Mouse (Mus musculus) heart, embryonic 16.5 days (tissue): ENCODE results near the gene Rara. TPM values are rescaled to one million over a fixed set of nuclear protein-coding genes. Genes with fewer than 3 reads are reported as not detected.

Source experiments
- ATAC-seq: fragments of 200-750 bp; cut with Nextera tagmentation; replicated peaks from 2 replicates; pipeline ENCODE4 v1.8.0; 2017; ENCODE audit warnings: moderate number of reproducible peaks; ENCODE audit not compliant: insufficient read depth, low FRiP score; ENCODE audit errors: extremely low read depth
- H3K27ac ChIP-seq: fragments of 300-500 bp; sonication (generic); 2 replicates; pipeline ENCODE4 v1.5.1; 2014; ENCODE audit warnings: mild to moderate bottlenecking, low read length, control low read depth, moderate library complexity
- H3K27me3 ChIP-seq: fragments of 300-500 bp; sonication (generic); 2 replicates; pipeline ENCODE4 v1.6.1; 2014; ENCODE audit warnings: low read length, mixed read lengths; ENCODE audit not compliant: control insufficient read depth, insufficient read depth
- H3K36me3 ChIP-seq: fragments of 300-500 bp; sonication (generic); 2 replicates; pipeline ENCODE4 v1.6.1; 2014; ENCODE audit not compliant: control insufficient read depth, insufficient read depth
- H3K4me1 ChIP-seq: fragments of 300-500 bp; sonication (generic); 2 replicates; pipeline ENCODE4 v1.6.1; 2014; ENCODE audit warnings: low read length, mixed read lengths; ENCODE audit not compliant: control insufficient read depth, insufficient read depth
- H3K4me2 ChIP-seq: fragments of 300-500 bp; sonication (generic); 2 replicates; pipeline ENCODE4 v1.6.1; 2014; ENCODE audit warnings: low read depth, mild to moderate bottlenecking, control low read depth, low read length
- H3K4me3 ChIP-seq: fragments of 300-500 bp; sonication (generic); 2 replicates; pipeline ENCODE4 v1.5.1; 2014; ENCODE audit warnings: mild to moderate bottlenecking, control low read depth, low read length
- H3K9ac ChIP-seq: fragments of 300-500 bp; sonication (generic); 2 replicates; pipeline ENCODE4 v1.6.1; 2014; ENCODE audit warnings: low read length, control low read depth
- H3K9me3 ChIP-seq: fragments of 300-500 bp; sonication (generic); replicated peaks from 2 replicates; pipeline ENCODE4 v1.6.1; 2016; ENCODE audit warnings: low read length; ENCODE audit not compliant: control insufficient read depth
- WGBS: fragments of 180-500 bp; shearing (Covaris S2); extraction: QIAGEN DNeasy Blood & Tissue Kit; methylation state at CpG from one replicate; pipeline ENCODE4 v1.1.7; 2014; 5-methylcytosine and 5-hydroxymethylcytosine counted together
- polyA plus RNA-seq: library from polyadenylated mRNA; unstranded; fragments of >200 nt; fragmentation: Nextera tagmentation; extraction: Ambion mirVana; gene quantifications from 2 replicates; pipeline ENCODE4 v1.2.1, GENCODE M21; 2015

Gene Rara
- polyA plus RNA-seq: 28.2 and 28.6 TPM in 2 replicates

DNA sequence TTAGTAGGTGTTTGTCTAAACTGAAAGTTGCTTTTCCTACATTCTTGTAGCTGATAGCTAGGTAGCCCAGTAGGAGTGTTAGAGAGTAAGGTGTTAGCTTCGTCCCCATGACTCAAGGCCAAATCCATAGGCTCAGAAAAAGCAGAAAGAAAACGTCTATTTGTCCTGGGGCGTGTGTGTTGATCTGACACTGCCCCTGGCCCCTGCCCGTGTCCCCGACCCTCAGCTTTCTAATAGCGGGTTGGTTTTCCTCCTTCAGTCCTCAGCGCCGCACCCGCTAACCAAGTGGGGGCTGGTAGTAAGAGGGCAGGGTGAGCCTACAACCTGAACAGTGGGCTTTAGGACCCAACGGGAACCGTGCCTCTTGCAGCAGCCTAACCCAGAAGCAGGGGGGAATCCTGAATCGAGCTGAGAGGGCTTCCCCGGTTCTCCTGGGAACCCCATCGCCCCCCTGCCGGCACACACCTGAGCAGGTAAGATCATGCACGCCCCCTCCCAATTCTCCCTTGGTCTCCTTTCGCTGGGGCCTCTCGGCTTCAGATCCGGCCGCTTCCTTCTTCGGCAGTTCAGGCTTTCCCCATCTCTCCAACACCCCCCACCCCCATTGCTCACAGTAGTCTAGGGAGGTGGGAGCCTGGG lies at the start of gene Rara:
Rara (plus strand) TSS at position 381 of the 639 bp plus-strand sequence.
- Histone ChIP-seq H3K27ac (peak within 1 kb of the TSS; percentile 98), H3K4me2 (peak within 1 kb of the TSS; percentile 68), H3K4me3 (peak within 1 kb of the TSS; percentile 81), H3K27me3 (no peaks in the 10 kb centered on the region), H3K36me3 (no peaks in the 10 kb centered on the region), H3K4me1 (peaks cover 80% of the 10 kb centered on the region), H3K9me3 (no peaks in the 10 kb centered on the region), H3K9ac (peak within 1 kb of the TSS; percentile 92)
- 9% methylated on average over 21 of the region's 21 CpGs for WGBS
- ATAC-seq: no peak

DNA sequence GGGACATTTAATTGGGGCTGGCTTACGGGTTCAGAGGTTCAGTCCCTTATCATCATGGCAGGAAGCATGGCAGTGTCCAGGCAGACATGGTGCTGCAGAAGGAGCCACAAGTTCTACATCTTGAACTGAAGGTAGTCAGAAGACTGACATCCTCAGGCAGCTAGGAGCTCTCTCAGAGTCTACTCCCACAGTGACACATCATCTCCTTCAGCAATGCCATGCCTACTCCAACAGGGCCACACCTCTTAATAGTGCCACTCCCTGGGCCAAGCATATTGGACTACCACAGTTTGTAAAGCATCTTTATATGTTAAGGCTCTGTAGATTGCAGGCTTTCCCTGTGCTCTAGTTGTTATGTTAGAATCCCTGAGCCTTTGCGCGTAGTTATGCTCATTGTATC lies 39.9 kb upstream of the Rara start:
- 95% methylated on average over 3 of the region's 3 CpGs for WGBS
- Histone ChIP-seq H3K9ac (no peak overlapping the region), H3K9me3 (no peaks in the 10 kb centered on the region)

DNA sequence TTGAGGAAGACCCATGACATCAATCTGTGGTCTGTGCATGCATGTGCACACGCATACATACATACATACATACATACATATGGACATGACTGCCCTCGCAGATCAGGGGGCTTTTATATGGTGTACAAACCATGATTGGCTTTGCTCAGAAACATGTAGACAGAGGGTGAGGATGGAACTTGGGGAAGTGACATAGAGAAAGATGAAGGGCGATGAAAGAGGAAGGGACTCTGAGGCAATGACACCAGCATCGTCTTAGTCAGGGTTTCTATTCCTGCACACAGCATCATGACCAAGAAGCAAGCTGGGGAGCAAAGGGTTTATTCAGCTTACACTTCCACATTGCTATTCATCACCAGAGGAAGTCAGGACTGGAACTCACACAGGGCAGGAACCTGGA lies 38.5 kb upstream of the Rara start:
- Histone ChIP-seq H3K9ac (no peak overlapping the region), H3K4me2 (no peak overlapping the region), H3K27ac (no peak overlapping the region), H3K9me3 (no peaks in the 10 kb centered on the region), H3K36me3 (peaks cover 64% of the 10 kb centered on the region), H3K4me3 (no peak overlapping the region), H3K27me3 (no peaks in the 10 kb centered on the region), H3K4me1 (no peaks in the 10 kb centered on the region)
- no peak for ATAC-seq
- 97% methylated on average over 4 of the region's 4 CpGs for WGBS

More for the DNA sequence above, 39.9 kb upstream of the Rara start:
- Histone ChIP-seq H3K36me3 (peaks cover 50% of the 10 kb centered on the region), H3K27ac (no peak overlapping the region), H3K4me2 (no peak overlapping the region), H3K27me3 (no peaks in the 10 kb centered on the region), H3K4me1 (no peaks in the 10 kb centered on the region; the same call in 1 of the 2 replicates), H3K4me3 (no peak overlapping the region)
- no peak for ATAC-seq

DNA sequence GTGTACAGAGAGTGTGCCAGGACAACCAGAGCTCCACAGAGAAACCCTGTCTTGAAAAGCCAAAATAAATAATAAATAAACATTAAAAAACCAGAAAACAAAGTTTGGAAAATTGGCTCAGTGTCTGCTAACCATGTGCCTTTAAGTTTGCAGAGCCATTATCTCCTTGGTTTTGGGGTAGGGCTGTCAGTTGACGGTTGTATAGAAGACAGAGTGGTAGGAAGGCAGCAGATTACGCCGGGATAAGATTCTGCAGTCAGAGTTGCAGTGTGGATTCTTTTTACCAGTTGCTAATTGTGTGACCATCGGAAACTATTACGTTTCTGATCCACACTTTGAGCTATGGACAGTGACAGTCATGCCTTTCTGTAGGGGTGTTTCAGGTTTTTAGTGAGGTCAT lies 37.6 kb upstream of the Rara start:
- Histone ChIP-seq H3K36me3 (peaks cover 66% of the 10 kb centered on the region), H3K9me3 (no peaks in the 10 kb centered on the region), H3K4me1 (no peaks in the 10 kb centered on the region), H3K4me2 (no peak overlapping the region), H3K4me3 (no peak overlapping the region), H3K9ac (no peak overlapping the region), H3K27ac (no peak overlapping the region), H3K27me3 (no peaks in the 10 kb centered on the region)
- no peak for ATAC-seq
- WGBS: 83% methylated on average over 5 of the region's 5 CpGs

DNA sequence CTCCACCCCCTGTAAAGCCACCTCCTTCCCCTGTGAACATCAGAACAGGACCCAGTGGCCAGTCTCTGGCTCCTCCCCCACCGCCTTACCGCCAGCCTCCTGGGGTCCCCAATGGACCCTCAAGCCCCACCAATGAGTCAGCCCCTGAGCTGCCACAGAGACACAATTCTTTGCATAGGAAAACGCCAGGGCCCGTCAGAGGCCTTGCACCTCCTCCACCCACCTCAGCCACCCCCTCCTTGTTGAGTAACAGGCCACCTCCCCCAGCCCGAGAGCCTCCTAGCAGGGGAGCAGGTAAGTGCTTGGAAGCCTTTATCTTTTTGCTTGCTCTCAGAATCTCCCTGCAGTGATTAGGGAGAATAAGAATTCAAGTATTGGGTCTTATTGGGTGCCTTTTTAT lies 35.2 kb upstream of the Rara start:
- WGBS: 59% methylated on average over 5 of the region's 5 CpGs
- no peaks in the 10 kb centered on the region for H3K4me1 ChIP-seq
- peaks cover 68% of the 10 kb centered on the region for H3K36me3 ChIP-seq
- H3K9ac ChIP-seq: no peak overlapping the region
- H3K27me3 ChIP-seq: no peaks in the 10 kb centered on the region
- H3K4me2 ChIP-seq: no peak overlapping the region
- no peak overlapping the region for H3K27ac ChIP-seq
- no peaks in the 10 kb centered on the region for H3K9me3 ChIP-seq
- H3K4me3 ChIP-seq: no peak overlapping the region
- ATAC-seq: no peak

DNA sequence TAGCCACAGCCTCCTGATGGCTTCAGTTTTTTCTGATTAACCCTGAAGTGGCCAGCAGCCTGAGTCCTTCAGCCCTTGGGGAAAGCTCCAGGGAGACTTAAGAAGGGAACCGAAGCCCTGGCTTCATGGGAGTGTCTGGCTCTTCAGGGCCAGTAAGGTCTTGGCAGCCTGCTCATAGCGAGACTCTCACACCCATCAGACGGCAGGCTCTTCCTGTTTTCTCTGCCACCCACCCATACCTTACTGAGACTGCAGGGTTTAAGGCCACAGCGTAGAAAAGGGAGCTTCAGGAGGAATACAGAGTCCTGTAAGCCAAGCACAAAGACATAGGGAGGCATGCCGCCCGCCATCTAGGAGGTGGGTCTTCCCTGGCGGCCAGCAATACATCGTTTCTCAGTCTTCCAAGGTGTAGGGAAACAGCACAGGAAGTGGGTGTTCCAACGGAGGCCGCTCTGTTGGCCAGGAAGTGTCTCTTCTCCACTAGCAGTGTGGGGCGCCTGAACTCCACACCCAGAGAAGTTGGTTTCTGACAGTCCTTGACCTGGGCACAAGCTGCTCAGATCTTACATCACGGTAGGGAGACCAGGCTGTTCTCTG lies 27.0 kb upstream of the Rara start:
- Histone ChIP-seq H3K27ac (0 out of 2 replicates have a peak overlapping the region, but pooled peaks have one; percentile 9), H3K27me3 (no peaks in the 10 kb centered on the region), H3K4me2 (0 out of 2 replicates have a peak overlapping the region, but pooled peaks have one; percentile 3), H3K4me1 (peaks cover 26% of the 10 kb centered on the region), H3K9ac (no peak overlapping the region), H3K9me3 (no peaks in the 10 kb centered on the region), H3K36me3 (peaks cover 43% of the 10 kb centered on the region), H3K4me3 (no peak overlapping the region)
- ATAC-seq: no peak
- 64% methylated on average over 12 of the region's 12 CpGs for WGBS

DNA sequence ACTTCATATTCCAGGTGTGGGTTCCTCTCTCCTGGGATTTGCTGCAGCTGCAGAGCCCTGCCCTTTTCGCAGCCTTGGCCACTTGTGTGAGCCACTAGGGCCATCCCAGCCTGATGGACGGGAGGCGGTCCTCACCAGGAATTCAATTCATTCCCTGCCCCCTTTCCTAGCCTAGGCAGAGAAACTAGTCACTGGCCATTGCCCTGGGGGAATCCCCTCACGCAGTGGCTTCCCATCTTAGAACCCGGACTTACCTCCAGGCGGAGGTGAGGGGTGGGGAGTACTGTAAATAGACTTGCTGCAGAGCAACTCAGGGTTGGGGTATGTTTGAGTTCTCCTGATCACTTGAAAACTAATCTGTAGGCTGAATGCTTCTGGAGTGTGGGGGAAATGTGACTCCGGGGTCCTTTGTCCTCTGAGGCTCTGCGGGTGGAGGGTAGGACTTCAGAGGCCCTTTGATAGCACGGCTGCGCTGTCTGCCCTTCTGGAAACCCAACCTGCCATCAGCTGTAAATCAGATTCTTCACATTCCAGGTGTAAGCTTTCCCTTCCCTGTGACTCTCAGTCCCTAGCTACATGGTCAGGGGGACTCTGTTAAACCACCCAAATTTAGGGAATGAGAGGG lies 24.9 kb upstream of the Rara start:
- Histone ChIP-seq H3K27ac (peak overlapping the region; percentile 40), H3K27me3 (no peaks in the 10 kb centered on the region), H3K9me3 (no peaks in the 10 kb centered on the region), H3K4me1 (peaks cover 30% of the 10 kb centered on the region), H3K9ac (0 out of 2 replicates have a peak overlapping the region, but pooled peaks have one; percentile 5), H3K4me2 (no peak overlapping the region), H3K4me3 (no peak overlapping the region), H3K36me3 (peaks cover 26% of the 10 kb centered on the region)
- 19% methylated on average over 10 of the region's 10 CpGs for WGBS
- 0 out of 2 replicates have a peak, but pooled peaks have one; percentile 19 for ATAC-seq

DNA sequence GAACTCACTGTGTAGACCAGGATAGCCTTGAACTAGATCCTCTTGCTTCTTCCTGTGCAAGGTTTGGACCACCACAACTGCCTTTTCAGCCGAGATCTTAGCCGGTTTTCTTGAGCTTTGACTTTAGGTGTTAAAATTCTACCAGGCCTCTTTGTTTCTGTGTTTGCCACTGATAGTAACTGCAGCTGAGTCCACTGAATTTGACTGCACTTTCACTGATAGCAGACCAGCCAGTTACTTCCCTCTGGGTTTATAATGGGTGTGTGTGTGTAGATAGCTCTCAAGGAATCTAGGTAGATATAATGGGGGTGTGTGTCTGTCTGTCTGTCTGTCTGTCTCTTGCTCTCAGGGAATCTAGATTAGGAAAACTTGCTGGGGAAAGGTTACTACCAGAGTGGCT lies 23.0 kb upstream of the Rara start:
- peaks cover 13% of the 10 kb centered on the region for H3K36me3 ChIP-seq
- H3K9me3 ChIP-seq: no peaks in the 10 kb centered on the region
- no peaks in the 10 kb centered on the region for H3K27me3 ChIP-seq
- no peak overlapping the region for H3K4me2 ChIP-seq
- no peak overlapping the region for H3K9ac ChIP-seq
- ATAC-seq: no peak
- H3K4me1 ChIP-seq: peaks cover 43% of the 10 kb centered on the region
- H3K4me3 ChIP-seq: no peak overlapping the region
- WGBS: 53% methylated on average over 2 of the region's 2 CpGs
- 0 out of 2 replicates have a peak overlapping the region, but pooled peaks have one; percentile 24 for H3K27ac ChIP-seq

DNA sequence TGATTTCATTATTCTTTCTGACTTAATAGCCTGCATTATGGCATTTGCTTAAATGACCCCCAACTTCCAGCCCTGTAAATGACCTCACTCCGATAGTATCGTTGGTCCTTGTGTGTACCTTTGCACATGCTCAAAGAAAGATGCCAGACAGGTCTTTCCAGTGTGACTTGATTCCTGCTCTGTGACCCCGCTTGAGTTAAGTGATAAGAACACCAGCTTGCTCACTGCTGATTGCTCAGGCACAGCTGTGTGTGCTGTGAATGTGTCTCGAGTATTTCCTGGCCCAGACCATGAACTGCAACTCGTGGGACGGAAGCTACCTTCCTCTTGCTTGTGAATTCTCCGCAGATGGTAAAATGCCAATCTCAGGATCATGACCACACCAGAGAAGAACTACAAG lies 22.6 kb upstream of the Rara start:
- Histone ChIP-seq H3K27ac (peak overlapping the region; percentile 13; the same call in 1 of the 2 replicates), H3K9me3 (no peaks in the 10 kb centered on the region), H3K36me3 (peaks cover 9% of the 10 kb centered on the region), H3K4me1 (peaks cover 48% of the 10 kb centered on the region), H3K9ac (no peak overlapping the region), H3K27me3 (no peaks in the 10 kb centered on the region), H3K4me2 (no peak overlapping the region), H3K4me3 (no peak overlapping the region)
- no peak for ATAC-seq
- WGBS: 36% methylated on average over 7 of the region's 7 CpGs
